Mouse (Mus musculus): ENCODE data around the gene Osbpl3. TPM values are rescaled to one million over a fixed set of nuclear protein-coding genes. Genes with fewer than 3 reads are reported as not detected.

Osbpl3 gene
- total RNA-seq, 1 experiment, result 9.9 TPM

DNA sequence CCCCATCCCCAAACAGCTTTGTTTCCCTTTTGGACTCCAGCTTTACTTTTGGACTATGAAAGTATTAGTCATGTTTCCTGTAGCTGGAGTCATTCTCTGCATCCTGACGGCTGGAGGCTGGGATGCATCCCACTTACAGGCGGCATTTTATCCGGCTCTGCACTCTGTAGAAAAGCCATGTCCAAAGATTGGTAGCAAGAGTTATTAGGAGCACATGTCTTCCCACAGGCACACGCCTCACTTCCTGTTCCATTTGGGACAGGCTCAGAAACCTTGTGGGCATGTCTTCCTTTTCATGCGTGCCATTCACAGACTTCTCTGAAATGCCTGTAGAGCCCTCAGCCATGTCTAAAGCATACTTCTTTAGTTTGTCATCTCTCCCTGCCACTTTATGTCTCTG lies 76.9 kb downstream of the Osbpl3 start:
- Histone ChIP-seq H3K9ac (ENCODE audit: insufficient read depth, low read depth, low read length, poor library complexity, severe bottlenecking) (no peak overlapping the region), H3K36me3 (ENCODE audit: control insufficient read depth, insufficient read depth, low read length, poor library complexity, severe bottlenecking) (0 out of 2 replicates have a peak, but pooled peaks cover 1% of the 10 kb centered on the region), H3K4me1 (ENCODE audit: control insufficient read depth in 2 of 2, insufficient read depth in 2 of 2, low read length in 2 of 2, poor library complexity in 1 of 2) (no peaks in the 10 kb centered on the region; a peak in 1 of 4 replicates), H3K4me3 (ENCODE audit: insufficient read depth in 1 of 2, low read depth in 1 of 2, low read length in 2 of 2, poor library complexity in 1 of 2, severe bottlenecking in 1 of 2) (no peak overlapping the region), H3K27ac (ENCODE audit: insufficient read depth, low read depth, low read length, poor library complexity, severe bottlenecking) (no peak overlapping the region), H3K9me3 (ENCODE audit: control insufficient read depth, insufficient read depth, low read depth, low read length) (no peaks in the 10 kb centered on the region)
- DNase-seq (ENCODE audit: low read depth, low spot score), result no peak
- in situ Hi-C loops (cut with MboI; ENCODE audit: low sequenced_read_pairs in 2 of 2, unreplicated experiment in 2 of 2), result no loop called here
- TF ChIP-seq ZC3H11A (IDR thresholded peaks at IDR 0.05; ENCODE audit: borderline replicate concordance, low read depth, low read length), result no peak
- TF ChIP-seq HCFC1 (IDR thresholded peaks at IDR 0.05; ENCODE audit: borderline replicate concordance, insufficient read depth, low read length), result no peak
- no peak for TF ChIP-seq MAFK (IDR thresholded peaks at IDR 0.05; ENCODE audit: insufficient read depth, low read depth, low read length)
- no peak for TF ChIP-seq CHD2 (IDR thresholded peaks at IDR 0.05; ENCODE audit: low read depth, low read length)
- no peak for TF ChIP-seq ZNF384 (IDR thresholded peaks at IDR 0.05; ENCODE audit: low read depth, low read length)

DNA sequence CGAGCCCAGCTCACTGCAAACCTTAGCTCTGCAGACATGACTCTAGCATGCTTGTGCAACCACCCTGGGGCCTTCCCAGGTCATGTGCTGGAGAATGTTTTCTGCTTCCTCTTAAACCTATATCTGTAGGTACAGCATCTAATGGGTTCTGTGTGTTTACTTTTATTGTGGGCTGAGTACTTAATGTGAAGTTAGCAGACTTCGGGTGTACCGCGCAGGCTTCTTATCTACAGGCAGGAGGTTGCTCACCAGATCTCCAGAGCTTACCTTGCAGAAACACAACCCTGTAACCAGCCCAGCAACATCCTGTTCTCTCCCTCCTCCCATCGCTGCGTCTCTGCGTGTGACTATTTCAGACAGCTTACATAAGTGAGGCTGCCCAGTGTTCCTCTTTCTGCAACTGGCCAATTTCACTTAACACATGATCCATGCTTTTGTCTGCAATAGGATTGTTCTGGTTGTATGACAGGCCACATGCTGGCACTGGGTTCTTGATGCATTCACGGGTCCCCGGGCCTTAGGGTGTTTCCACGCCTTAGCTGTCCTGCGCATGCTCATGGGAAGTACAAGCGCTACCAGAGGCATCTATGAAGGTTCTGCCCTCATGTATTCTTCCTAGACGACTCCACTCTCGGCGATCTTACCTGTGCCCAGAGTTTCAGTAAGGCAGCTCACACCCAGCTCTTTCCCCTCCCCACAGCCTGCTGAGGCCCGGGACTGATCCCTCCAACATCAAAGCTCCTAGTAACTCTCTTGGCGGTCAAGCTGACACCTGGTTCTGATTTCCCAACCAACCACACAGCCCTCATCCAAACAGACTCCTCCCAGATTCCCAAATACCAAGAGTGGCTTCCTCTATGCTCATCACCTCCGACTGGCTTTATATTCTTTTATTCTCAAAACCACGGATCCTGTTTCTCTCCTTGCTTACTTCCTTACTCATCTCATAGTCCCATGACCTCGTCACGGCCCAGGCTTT lies 78.0 kb downstream of the Osbpl3 start:
- in situ Hi-C loops (cut with MboI; ENCODE audit: low sequenced_read_pairs in 2 of 2, unreplicated experiment in 2 of 2), result no loop called here
- H3K9ac ChIP-seq (ENCODE audit: insufficient read depth, low read depth, low read length, poor library complexity, severe bottlenecking), result no peak overlapping the region

DNA sequence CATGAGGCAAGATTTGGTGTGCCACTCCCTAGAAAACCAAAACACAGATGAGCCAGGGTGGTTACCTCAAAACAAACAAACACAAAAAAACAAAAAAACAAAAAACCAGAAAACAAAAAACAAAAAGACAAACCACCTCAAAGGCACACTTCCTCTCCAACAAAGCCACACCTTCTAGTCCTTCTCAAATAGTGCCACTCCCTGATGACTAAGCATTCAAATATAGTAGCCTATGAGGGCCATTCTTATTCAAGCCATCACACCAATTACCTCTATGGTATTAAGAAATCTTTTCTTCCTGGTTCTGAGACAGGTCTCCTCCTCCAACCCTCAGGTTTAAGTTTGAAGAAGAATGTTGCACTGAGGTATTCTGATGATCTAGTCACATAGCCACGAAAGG lies 79.3 kb downstream of the Osbpl3 start:
- TF ChIP-seq MAFK (IDR thresholded peaks at IDR 0.05; ENCODE audit: insufficient read depth, low read depth, low read length) (peak; percentile 55; the same call in 1 of the 2 replicates), ZC3H11A (IDR thresholded peaks at IDR 0.05; ENCODE audit: borderline replicate concordance, low read depth, low read length) (no peak), ZNF384 (IDR thresholded peaks at IDR 0.05; ENCODE audit: low read depth, low read length) (no peak)
- Histone ChIP-seq H3K27ac (ENCODE audit: insufficient read depth, low read depth, low read length, poor library complexity, severe bottlenecking) (no peak overlapping the region), H3K9ac (ENCODE audit: insufficient read depth, low read depth, low read length, poor library complexity, severe bottlenecking) (no peak overlapping the region), H3K4me3 (ENCODE audit: insufficient read depth in 1 of 2, low read depth in 1 of 2, low read length in 2 of 2, poor library complexity in 1 of 2, severe bottlenecking in 1 of 2) (no peak overlapping the region), H3K36me3 (ENCODE audit: control insufficient read depth, insufficient read depth, low read length, poor library complexity, severe bottlenecking) (0 out of 2 replicates have a peak, but pooled peaks cover 1% of the 10 kb centered on the region), H3K4me1 (ENCODE audit: control insufficient read depth in 2 of 2, insufficient read depth in 2 of 2, low read length in 2 of 2, poor library complexity in 1 of 2) (no peaks in the 10 kb centered on the region; a peak in 1 of 4 replicates), H3K9me3 (ENCODE audit: control insufficient read depth, insufficient read depth, low read depth, low read length) (no peaks in the 10 kb centered on the region)
- no peak for DNase-seq (ENCODE audit: low read depth, low spot score)
- in situ Hi-C loops (cut with MboI; ENCODE audit: low sequenced_read_pairs in 2 of 2, unreplicated experiment in 2 of 2), result no loop called here

More for the DNA sequence above, 78.0 kb downstream of the Osbpl3 start:
- Histone ChIP-seq H3K4me3 (ENCODE audit: insufficient read depth in 1 of 2, low read depth in 1 of 2, low read length in 2 of 2, poor library complexity in 1 of 2, severe bottlenecking in 1 of 2) (no peak overlapping the region), H3K9me3 (ENCODE audit: control insufficient read depth, insufficient read depth, low read depth, low read length) (no peaks in the 10 kb centered on the region), H3K27ac (ENCODE audit: insufficient read depth, low read depth, low read length, poor library complexity, severe bottlenecking) (no peak overlapping the region), H3K4me1 (ENCODE audit: control insufficient read depth in 2 of 2, insufficient read depth in 2 of 2, low read length in 2 of 2, poor library complexity in 1 of 2) (no peaks in the 10 kb centered on the region; a peak in 1 of 4 replicates), H3K36me3 (ENCODE audit: control insufficient read depth, insufficient read depth, low read length, poor library complexity, severe bottlenecking) (0 out of 2 replicates have a peak, but pooled peaks cover 1% of the 10 kb centered on the region)
- DNase-seq (ENCODE audit: low read depth, low spot score), result no peak
- TF ChIP-seq MAFK (IDR thresholded peaks at IDR 0.05; ENCODE audit: insufficient read depth, low read depth, low read length) (no peak), ZC3H11A (IDR thresholded peaks at IDR 0.05; ENCODE audit: borderline replicate concordance, low read depth, low read length) (no peak), HCFC1 (IDR thresholded peaks at IDR 0.05; ENCODE audit: borderline replicate concordance, insufficient read depth, low read length) (no peak), ZNF384 (IDR thresholded peaks at IDR 0.05; ENCODE audit: low read depth, low read length) (no peak), CHD2 (IDR thresholded peaks at IDR 0.05; ENCODE audit: low read depth, low read length) (no peak)

DNA sequence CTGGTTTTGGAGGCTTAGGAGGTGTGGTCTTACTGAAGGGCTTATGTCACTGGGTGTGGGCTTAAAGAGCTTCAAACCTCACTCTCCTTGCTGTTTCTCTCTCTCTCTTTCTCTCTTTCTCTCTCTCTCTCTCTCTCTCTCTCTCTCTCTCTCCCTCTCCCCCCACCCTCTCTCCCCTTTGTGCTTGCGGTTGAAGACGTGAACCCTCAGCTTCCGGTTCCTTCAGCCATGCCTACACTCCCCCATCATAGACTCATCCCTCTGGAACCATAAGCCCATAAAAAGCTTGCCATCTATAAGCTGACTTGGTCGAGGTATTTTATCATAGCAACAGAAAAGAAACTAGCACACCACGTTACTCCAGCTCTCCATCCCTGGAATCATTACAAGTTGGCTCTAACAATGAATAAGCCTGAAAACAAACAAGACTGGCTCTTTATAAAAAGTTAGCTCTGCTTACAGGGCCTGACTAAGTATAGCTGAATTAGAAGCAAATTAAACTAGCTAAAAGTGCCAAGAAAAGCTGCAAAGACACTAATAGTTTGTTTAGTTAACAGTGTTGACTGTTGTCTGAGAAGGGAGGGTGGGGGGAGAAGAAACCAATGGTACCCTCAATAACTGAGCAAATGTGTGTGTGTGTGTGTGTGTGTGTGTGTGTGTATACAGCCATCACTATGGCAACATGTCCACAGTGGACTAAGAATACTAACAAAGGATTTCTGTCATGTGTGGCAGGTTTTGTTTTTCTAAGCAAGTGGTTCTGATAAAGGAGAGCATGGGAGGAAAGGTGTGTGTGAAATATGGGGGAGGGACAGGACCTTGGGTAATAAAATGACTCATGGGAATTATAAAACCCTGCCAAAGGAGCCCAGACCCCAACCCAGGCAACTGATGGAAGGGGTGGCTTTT lies 83.2 kb downstream of the Osbpl3 start:
- no peaks in the 10 kb centered on the region for H3K9me3 ChIP-seq (ENCODE audit: control insufficient read depth, insufficient read depth, low read depth, low read length)
- no peak overlapping the region for H3K27ac ChIP-seq (ENCODE audit: insufficient read depth, low read depth, low read length, poor library complexity, severe bottlenecking)
- no peak overlapping the region for H3K9ac ChIP-seq (ENCODE audit: insufficient read depth, low read depth, low read length, poor library complexity, severe bottlenecking)
- H3K4me1 ChIP-seq (ENCODE audit: control insufficient read depth in 2 of 2, insufficient read depth in 2 of 2, low read length in 2 of 2, poor library complexity in 1 of 2), result no peaks in the 10 kb centered on the region
- no peak for DNase-seq (ENCODE audit: low read depth, low spot score)
- TF ChIP-seq HCFC1 (IDR thresholded peaks at IDR 0.05; ENCODE audit: borderline replicate concordance, insufficient read depth, low read length) (no peak), MAFK (IDR thresholded peaks at IDR 0.05; ENCODE audit: insufficient read depth, low read depth, low read length) (no peak), ZC3H11A (IDR thresholded peaks at IDR 0.05; ENCODE audit: borderline replicate concordance, low read depth, low read length) (no peak), ZNF384 (IDR thresholded peaks at IDR 0.05; ENCODE audit: low read depth, low read length) (no peak), CHD2 (IDR thresholded peaks at IDR 0.05; ENCODE audit: low read depth, low read length) (no peak)
- H3K4me3 ChIP-seq (ENCODE audit: insufficient read depth in 1 of 2, low read depth in 1 of 2, low read length in 2 of 2, poor library complexity in 1 of 2, severe bottlenecking in 1 of 2), result no peak overlapping the region
- in situ Hi-C loops (cut with MboI; ENCODE audit: low sequenced_read_pairs in 2 of 2, unreplicated experiment in 2 of 2), result no loop called here
- H3K36me3 ChIP-seq (ENCODE audit: control insufficient read depth, insufficient read depth, low read length, poor library complexity, severe bottlenecking), result 0 out of 2 replicates have a peak, but pooled peaks cover 1% of the 10 kb centered on the region
